Mouse (Mus musculus): ENCODE data around the gene N4bp2. TPM values are rescaled to one million over a fixed set of nuclear protein-coding genes. Genes with fewer than 3 reads are reported as not detected.
A peak's percentile ranks its signal among the peaks of the same experiment; 100 is the strongest.

Gene N4bp2
- total and polyA plus RNA-seq, 3 experiments, result 11.4 to 50.6 (median 12.9) TPM

DNA sequence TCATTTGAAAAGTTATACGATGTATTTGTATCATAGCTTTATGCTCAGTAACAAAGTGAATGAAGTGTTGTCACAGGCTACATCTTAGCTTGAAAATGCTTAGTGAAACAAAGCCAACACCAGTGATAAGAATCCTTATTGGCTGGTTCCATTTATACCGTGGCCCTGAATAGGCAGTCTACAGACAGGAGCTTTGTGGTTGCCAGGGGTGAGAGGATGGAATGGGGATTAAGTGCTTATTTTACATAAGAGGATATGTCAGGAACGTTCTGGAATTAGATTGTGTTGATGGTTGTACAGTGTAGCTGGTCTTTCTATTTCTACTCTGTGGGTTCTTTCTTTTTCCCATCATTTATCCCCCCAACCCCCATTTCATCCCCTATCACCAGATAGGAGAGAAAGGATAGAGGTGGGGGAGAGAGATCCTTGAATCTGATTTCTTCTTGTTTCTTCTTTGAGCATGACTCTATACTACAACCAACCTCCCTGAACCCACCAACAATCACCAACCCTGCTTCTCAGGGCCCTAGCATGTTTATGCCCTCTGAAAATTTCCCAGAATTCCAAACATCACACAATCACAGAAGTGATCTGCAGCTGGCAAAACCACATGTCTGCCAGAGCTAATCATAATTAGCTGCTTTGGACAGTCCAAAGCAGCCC, 16.2 kb downstream of the N4bp2 start:
- TF ChIP-seq SIN3A (IDR thresholded peaks at IDR 0.05; ENCODE audit: low read length) (no peak), MAX (IDR thresholded peaks at IDR 0.05; ENCODE audit: low read length) (no peak), USF2 (IDR thresholded peaks at IDR 0.05; ENCODE audit: borderline replicate concordance in 1 of 2, insufficient read depth in 1 of 2, low read depth in 1 of 2, low read length in 2 of 2) (no peak), POLR2AphosphoS5 (IDR thresholded peaks at IDR 0.05; ENCODE audit: borderline replicate concordance, low read depth, low read length) (no peak), RAD21 (IDR thresholded peaks at IDR 0.05; ENCODE audit: low read depth, low read length) (no peak), RCOR1 (IDR thresholded peaks at IDR 0.05; ENCODE audit: low read depth, low read length) (no peak), TBP (IDR thresholded peaks at IDR 0.05; ENCODE audit: low read depth, low read length) (no peak), MXI1 (IDR thresholded peaks at IDR 0.05; ENCODE audit: low read depth, low read length) (no peak), MEF2A (IDR thresholded peaks at IDR 0.05; ENCODE audit: extremely low read depth, insufficient replicate concordance, low read depth, low read length, poor library complexity, severe bottlenecking) (no peak), HCFC1 (IDR thresholded peaks at IDR 0.05; ENCODE audit: low read depth, low read length) (no peak), ZKSCAN1 (IDR thresholded peaks at IDR 0.05; ENCODE audit: low read depth, low read length) (no peak), JUND (IDR thresholded peaks at IDR 0.05; ENCODE audit: low read depth, low read length) (no peak)
- Histone ChIP-seq H3K36me3 (ENCODE audit: control insufficient read depth in 1 of 2, insufficient read depth in 2 of 2, low read length in 2 of 2) (peaks cover 0 to 10% of the 10 kb centered on the region in 2 experiments; a peak in 2 of 4 replicates), H3K9ac (ENCODE audit: control insufficient read depth, low read depth, low read length, poor library complexity, severe bottlenecking) (no peak overlapping the region)

GRCm38 (mm10) chr5:65781147-65781715, 17.9 kb downstream of the N4bp2 start:
- Histone ChIP-seq H3K79me2 (ENCODE audit: control insufficient read depth, insufficient read depth, low read length, poor library complexity) (no peaks in the 10 kb centered on the region), H3K4me1 (ENCODE audit: control insufficient read depth in 1 of 2, insufficient read depth in 2 of 2, low read length in 2 of 2) (peaks cover 3 to 7% of the 10 kb centered on the region in 2 experiments), H3K9ac (ENCODE audit: control insufficient read depth, low read depth, low read length, poor library complexity, severe bottlenecking) (no peak overlapping the region), H3K27ac (ENCODE audit: control insufficient read depth, low read depth, low read length) (no peak overlapping the region), H3K27me3 (ENCODE audit: control insufficient read depth in 1 of 2, insufficient read depth in 2 of 2, low read length in 2 of 2) (no peaks in the 10 kb centered on the region), H3K4me3 (ENCODE audit: control insufficient read depth in 1 of 2, insufficient read depth in 1 of 2, low read depth in 2 of 2, low read length in 2 of 2) (no peak overlapping the region), H3K9me3 (replicated peaks; ENCODE audit: insufficient read depth, low read length) (no peaks in the 10 kb centered on the region), H3K36me3 (ENCODE audit: control insufficient read depth in 1 of 2, insufficient read depth in 2 of 2, low read length in 2 of 2) (peaks cover 0 to 2% of the 10 kb centered on the region in 2 experiments; a peak in 2 of 4 replicates)
- DNase-seq (ENCODE audit: low read depth, low spot score), result peak; percentile 54
- TF ChIP-seq ZNF384 (IDR thresholded peaks at IDR 0.05; ENCODE audit: low read depth, low read length), result peak; percentile 70
- TF ChIP-seq HCFC1 (IDR thresholded peaks at IDR 0.05; ENCODE audit: low read depth, low read length), result no peak

More for the DNA sequence above, 16.2 kb downstream of the N4bp2 start:
- H3K9me3 ChIP-seq (replicated peaks; ENCODE audit: insufficient read depth, low read length), result no peaks in the 10 kb centered on the region
- no peaks in the 10 kb centered on the region for H3K27me3 ChIP-seq (ENCODE audit: control insufficient read depth in 1 of 2, insufficient read depth in 2 of 2, low read length in 2 of 2)
- H3K27ac ChIP-seq (ENCODE audit: control insufficient read depth, low read depth, low read length), result no peak overlapping the region
- no peak for DNase-seq (ENCODE audit: low read depth, low spot score)
- peaks cover 9 to 13% of the 10 kb centered on the region in 2 experiments for H3K4me1 ChIP-seq (ENCODE audit: control insufficient read depth in 1 of 2, insufficient read depth in 2 of 2, low read length in 2 of 2)
- H3K79me2 ChIP-seq (ENCODE audit: control insufficient read depth, insufficient read depth, low read length, poor library complexity), result no peaks in the 10 kb centered on the region
- H3K4me3 ChIP-seq (ENCODE audit: control insufficient read depth in 1 of 2, insufficient read depth in 1 of 2, low read depth in 2 of 2, low read length in 2 of 2), result no peak overlapping the region

Measured in MEL (cell line).